Mouse (Mus musculus) hindbrain, embryonic 14.5 days (tissue): Measurements from ENCODE around the gene Shc2. TPM values are rescaled to one million over a fixed set of nuclear protein-coding genes. Genes with fewer than 3 reads are reported as not detected.

Source experiments
- ATAC-seq: fragments of 200-750 bp; cut with Nextera tagmentation; 2 replicates; pipeline ENCODE4 v1.8.0; 2017; ENCODE audit warnings: moderate number of reproducible peaks, mild to moderate bottlenecking, moderate TSS enrichment, moderate library complexity; ENCODE audit not compliant: low FRiP score
- DNase-seq: peaks from one replicate; pipeline ENCODE4 v3.0.0-alpha.2; 2015; ENCODE audit warnings: low spot score
- H3K27ac ChIP-seq: fragments of 300-500 bp; sonication (generic); 2 replicates; pipeline ENCODE4 v1.5.1; 2014; ENCODE audit warnings: mild to moderate bottlenecking, moderate library complexity
- H3K27me3 ChIP-seq: fragments of 300-500 bp; sonication (generic); 2 replicates; pipeline ENCODE4 v1.6.1; 2014; ENCODE audit warnings: mild to moderate bottlenecking, low read length, mixed read lengths; ENCODE audit not compliant: control insufficient read depth, insufficient read depth
- H3K36me3 ChIP-seq: fragments of 300-500 bp; sonication (generic); replicated peaks from 2 replicates; pipeline ENCODE4 v1.6.1; 2014; ENCODE audit not compliant: control insufficient read depth, insufficient read depth
- H3K4me1 ChIP-seq: fragments of 300-500 bp; sonication (generic); replicated peaks from 2 replicates; pipeline ENCODE4 v1.6.1; 2014; ENCODE audit warnings: antibody characterized with exemption, low read length, mixed read lengths; ENCODE audit not compliant: control insufficient read depth, insufficient read depth
- H3K4me2 ChIP-seq: fragments of 300-500 bp; sonication (generic); replicated peaks from 2 replicates; pipeline ENCODE4 v1.6.1; 2014; ENCODE audit warnings: mild to moderate bottlenecking, moderate library complexity
- H3K4me3 ChIP-seq: fragments of 300-500 bp; sonication (generic); replicated peaks from 2 replicates; pipeline ENCODE4 v1.5.1; 2014; ENCODE audit warnings: mild to moderate bottlenecking, low read length
- H3K9ac ChIP-seq: fragments of 300-500 bp; sonication (generic); 2 replicates; pipeline ENCODE4 v1.6.1; 2014
- H3K9me3 ChIP-seq: fragments of 300-500 bp; sonication (generic); 2 replicates; pipeline ENCODE4 v1.6.1; 2016; ENCODE audit warnings: low read length; ENCODE audit not compliant: control insufficient read depth
- WGBS: fragments of 180-500 bp; shearing (Covaris S2); extraction: QIAGEN DNeasy Blood & Tissue Kit; methylation state at CpG from one replicate; pipeline ENCODE4 v1.1.7; 2014; 5-methylcytosine and 5-hydroxymethylcytosine counted together
- polyA plus RNA-seq: library from polyadenylated mRNA; unstranded; fragments of >200 nt; fragmentation: Nextera tagmentation; extraction: Ambion mirVana; gene quantifications from 2 replicates; pipeline ENCODE4 v1.2.1, GENCODE M21; 2014

Shc2 gene
- polyA plus RNA-seq, 1 experiment from 2014 or later = 20.8 TPM

DNA sequence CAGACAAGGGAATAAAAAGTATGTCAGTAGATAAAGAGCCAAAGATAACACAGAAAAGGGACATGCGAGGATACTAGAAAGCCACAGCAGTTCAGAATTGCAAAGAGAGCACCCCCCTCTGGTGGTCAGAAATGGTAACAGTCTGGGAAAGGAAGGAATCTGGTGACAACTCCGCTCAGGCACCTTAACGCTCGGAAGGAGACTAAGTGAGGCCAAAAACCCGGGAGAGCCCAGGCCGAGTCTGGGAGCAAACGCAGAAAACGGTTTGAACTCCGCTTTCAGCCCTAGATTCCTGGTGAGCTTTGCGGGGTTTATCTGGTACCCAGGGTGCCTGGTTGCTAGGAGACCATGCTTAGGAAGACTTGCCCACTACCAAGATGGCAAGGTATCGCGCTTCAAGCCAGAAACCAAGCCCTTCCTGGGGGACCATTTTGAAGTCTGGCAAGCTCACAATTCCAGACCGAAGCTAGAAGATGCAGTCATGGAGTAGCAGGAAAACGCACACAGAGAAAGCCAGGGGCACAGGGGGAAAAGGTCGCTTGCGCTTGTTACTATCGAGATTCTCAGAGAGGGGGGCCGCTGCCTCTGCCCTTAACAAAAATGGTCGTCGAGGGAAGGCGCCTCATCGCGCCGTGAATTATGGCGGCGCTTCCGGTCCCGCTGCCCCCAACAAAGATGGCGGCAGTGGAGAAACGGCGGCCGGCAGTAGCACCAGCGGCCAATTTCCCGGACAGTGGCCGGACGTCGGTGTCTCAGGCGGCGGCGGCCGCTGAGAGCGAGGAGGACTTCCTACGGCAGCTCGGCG, 31.3 kb upstream of the Shc2 start, which contains the start of gene Tpgs1:
TSS of gene Tpgs1 (plus strand) at position 599 of the 805 bp plus-strand sequence.
- Histone ChIP-seq H3K27ac (peak within 1 kb of the TSS; percentile 99), H3K9ac (peak within 1 kb of the TSS; percentile 98), H3K4me2 (peak within 1 kb of the TSS; percentile 93), H3K4me1 (peaks cover 18% of the 10 kb centered on the region), H3K4me3 (peak within 1 kb of the TSS; percentile 100), H3K27me3 (no peaks in the 10 kb centered on the region), H3K9me3 (no peaks in the 10 kb centered on the region), H3K36me3 (no peaks in the 10 kb centered on the region)
- ATAC-seq (peak; percentile 82), DNase-seq (peak; percentile 91)
- WGBS = under 1% methylated on average over 44 of the region's 45 CpGs

DNA sequence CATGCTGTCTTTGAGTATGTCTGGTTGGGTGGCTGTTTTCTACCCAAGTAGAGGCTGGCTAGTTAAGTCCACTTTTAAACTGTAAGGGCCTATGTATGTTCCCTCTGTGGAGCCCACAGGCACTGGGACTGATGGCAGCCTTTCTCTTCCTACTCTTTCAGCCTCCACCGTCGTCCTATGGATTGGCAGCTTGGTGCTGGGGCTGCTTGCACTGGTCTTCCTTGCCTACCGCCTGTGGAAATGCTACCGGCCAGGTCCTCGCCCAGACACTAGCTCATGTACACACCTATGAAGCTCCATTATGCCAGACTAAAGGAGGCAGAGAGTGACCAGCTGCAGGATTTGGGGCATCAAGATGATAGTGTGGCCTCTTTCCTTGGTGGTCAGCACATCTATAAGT, 30.4 kb upstream of the Shc2 start:
- Histone ChIP-seq H3K4me3 (peak overlapping the region; percentile 100; the same call in 1 of the 2 replicates), H3K36me3 (no peaks in the 10 kb centered on the region), H3K4me1 (peaks cover 18% of the 10 kb centered on the region), H3K27ac (peak overlapping the region; percentile 99), H3K9ac (peak overlapping the region; percentile 98), H3K4me2 (peak overlapping the region; percentile 93), H3K9me3 (no peaks in the 10 kb centered on the region), H3K27me3 (no peaks in the 10 kb centered on the region)
- DNase-seq = no peak
- ATAC-seq = no peak
- 83% methylated on average over 5 of the region's 5 CpGs for WGBS

DNA sequence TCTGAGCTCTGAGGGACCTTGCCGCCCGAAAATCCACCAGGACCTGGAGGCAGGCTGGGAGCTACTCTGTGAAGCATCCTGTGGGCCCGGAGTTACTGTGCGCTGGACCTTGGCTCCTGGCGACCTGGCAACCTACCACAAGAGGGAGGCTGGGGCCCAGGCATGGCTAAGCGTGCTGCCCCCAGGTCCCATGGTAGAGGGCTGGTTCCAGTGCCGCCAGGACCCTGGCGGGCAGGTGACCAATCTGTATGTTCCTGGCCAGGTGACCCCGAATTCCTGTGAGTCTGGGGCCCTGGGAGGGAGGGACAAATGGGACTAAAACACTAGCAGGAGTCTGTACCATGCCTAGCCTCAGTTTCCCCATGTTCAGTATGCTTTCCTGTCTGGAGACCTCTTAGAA, 28.8 kb upstream of the Shc2 start:
- Histone ChIP-seq H3K9ac (no peak overlapping the region), H3K4me2 (no peak overlapping the region), H3K27ac (no peak overlapping the region), H3K36me3 (no peaks in the 10 kb centered on the region), H3K9me3 (no peaks in the 10 kb centered on the region), H3K4me1 (peaks cover 18% of the 10 kb centered on the region), H3K27me3 (no peaks in the 10 kb centered on the region), H3K4me3 (no peak overlapping the region)
- 76% methylated on average over 9 of the region's 9 CpGs for WGBS
- ATAC-seq (no peak), DNase-seq (no peak)

DNA sequence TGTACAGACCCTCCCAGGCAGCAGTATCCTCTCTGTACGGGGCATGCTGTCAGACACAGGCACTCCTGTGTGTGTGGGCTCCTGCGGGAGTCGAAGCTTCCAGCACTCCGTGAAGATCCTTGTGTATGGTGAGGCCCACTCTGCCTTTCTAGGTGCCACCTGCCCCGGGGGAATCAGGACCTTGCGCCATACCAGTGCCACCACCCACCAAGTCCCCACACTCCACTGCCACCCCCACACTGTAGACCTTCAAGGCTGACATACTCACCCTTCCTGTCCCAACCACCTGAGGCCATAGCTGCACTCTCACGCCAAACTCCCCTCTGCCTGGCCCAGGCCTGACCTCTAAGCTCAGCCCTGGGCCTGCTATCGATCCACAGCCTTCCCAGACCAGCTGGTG, 27.3 kb upstream of the Shc2 start:
- H3K36me3 ChIP-seq = no peaks in the 10 kb centered on the region
- H3K27me3 ChIP-seq = no peaks in the 10 kb centered on the region
- no peak overlapping the region for H3K27ac ChIP-seq
- ATAC-seq = no peak
- no peak for DNase-seq
- H3K4me1 ChIP-seq = peaks cover 6% of the 10 kb centered on the region; the same call in 1 of the 2 replicates
- H3K9ac ChIP-seq = no peak overlapping the region
- H3K4me3 ChIP-seq = no peak overlapping the region
- no peak overlapping the region for H3K4me2 ChIP-seq
- 80% methylated on average over 8 of the region's 8 CpGs for WGBS
- H3K9me3 ChIP-seq = no peaks in the 10 kb centered on the region

DNA sequence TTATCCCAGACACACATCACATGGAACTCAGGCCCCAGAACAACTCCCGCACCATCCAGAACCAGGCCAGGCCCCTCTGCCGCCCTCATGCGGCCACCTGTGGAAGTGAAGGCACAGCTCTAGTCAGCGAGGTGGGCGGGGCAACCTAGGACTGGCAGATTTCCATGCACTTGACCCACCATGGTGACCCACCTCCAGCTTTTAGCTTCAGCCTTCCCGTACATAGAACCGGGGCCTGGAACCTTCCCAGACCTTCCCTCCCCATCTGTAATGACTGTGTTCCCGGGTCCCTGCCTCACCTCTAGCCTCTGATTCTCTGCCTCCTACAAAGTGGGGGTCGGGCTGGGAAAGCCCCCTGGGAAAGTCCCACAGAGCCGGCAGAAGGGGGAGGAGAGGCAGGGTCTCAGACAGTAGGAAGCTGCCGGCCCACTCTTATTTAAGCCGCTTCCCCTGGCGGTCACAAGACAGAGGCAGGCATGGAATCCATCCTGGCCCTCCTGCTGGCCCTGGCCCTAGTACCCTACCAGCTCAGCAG, 26.5 kb upstream of the Shc2 start, which contains the start of gene Madcam1:
TSS of gene Madcam1 (plus strand) at position 429 of the 535 bp plus-strand sequence.
- ATAC-seq (no peak), DNase-seq (peak; percentile 71)
- H3K9me3 ChIP-seq = no peaks in the 10 kb centered on the region
- H3K4me1 ChIP-seq = peaks cover 6% of the 10 kb centered on the region; the same call in 1 of the 2 replicates
- WGBS = 14% methylated on average over 13 of the region's 13 CpGs
- no peaks in the 10 kb centered on the region for H3K27me3 ChIP-seq
- H3K4me3 ChIP-seq = no peak within 1 kb of the TSS
- no peaks in the 10 kb centered on the region for H3K36me3 ChIP-seq
- no peak within 1 kb of the TSS for H3K27ac ChIP-seq
- H3K4me2 ChIP-seq = no peak within 1 kb of the TSS
- H3K9ac ChIP-seq = no peak within 1 kb of the TSS

DNA sequence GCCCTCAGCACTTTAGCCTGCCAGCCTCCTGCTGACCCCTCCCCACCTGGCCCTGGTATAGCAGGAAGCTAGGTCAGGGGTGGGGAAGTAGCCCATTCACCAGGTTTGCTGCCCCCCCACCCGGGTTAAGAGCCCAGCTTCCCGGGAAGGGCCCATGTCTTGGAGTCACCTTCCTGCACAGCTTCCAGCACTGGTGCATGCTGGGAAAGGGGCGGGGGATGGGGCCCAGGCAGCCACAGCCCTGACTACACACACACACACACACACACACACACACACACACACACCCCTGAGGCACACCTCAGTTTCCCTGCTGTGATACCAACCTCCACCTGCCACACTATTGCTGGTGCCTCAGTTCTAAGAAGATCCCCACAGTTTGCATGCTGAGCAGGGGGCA, 24.1 kb upstream of the Shc2 start:
- no peaks in the 10 kb centered on the region for H3K4me1 ChIP-seq
- no peak overlapping the region for H3K27ac ChIP-seq
- no peak for ATAC-seq
- no peak overlapping the region for H3K4me3 ChIP-seq
- DNase-seq = no peak
- no peaks in the 10 kb centered on the region for H3K9me3 ChIP-seq
- no peak overlapping the region for H3K9ac ChIP-seq
- no peaks in the 10 kb centered on the region for H3K36me3 ChIP-seq
- H3K27me3 ChIP-seq = no peaks in the 10 kb centered on the region
- 41% methylated on average over 3 of the region's 3 CpGs for WGBS
- H3K4me2 ChIP-seq = no peak overlapping the region

DNA sequence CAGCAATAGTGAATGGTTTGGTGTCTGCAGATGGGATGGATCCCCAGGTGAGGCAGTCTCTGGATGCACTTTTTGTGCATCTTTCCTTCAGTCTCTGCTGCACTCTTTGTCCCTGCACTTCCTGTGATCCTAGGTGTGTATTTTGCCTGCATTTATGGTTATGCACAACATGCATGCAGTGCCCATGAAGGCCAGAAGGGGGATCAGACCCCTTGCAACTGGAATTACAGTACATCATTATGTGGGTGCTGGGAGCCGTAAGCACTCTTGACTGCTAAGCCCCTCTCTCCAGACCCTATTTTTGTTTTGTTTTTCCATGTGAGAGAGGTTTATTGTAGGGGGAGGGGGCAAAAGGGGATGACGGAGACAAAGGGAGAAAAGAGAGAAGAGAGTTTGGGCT, 22.6 kb upstream of the Shc2 start:
- H3K4me1 ChIP-seq = no peaks in the 10 kb centered on the region
- H3K9me3 ChIP-seq = no peaks in the 10 kb centered on the region
- ATAC-seq (no peak), DNase-seq (no peak)
- H3K4me3 ChIP-seq = no peak overlapping the region
- H3K27me3 ChIP-seq = no peaks in the 10 kb centered on the region
- WGBS = 77% methylated on average over 2 of the region's 2 CpGs
- no peak overlapping the region for H3K4me2 ChIP-seq
- no peaks in the 10 kb centered on the region for H3K36me3 ChIP-seq
- no peak overlapping the region for H3K9ac ChIP-seq
- no peak overlapping the region for H3K27ac ChIP-seq

DNA sequence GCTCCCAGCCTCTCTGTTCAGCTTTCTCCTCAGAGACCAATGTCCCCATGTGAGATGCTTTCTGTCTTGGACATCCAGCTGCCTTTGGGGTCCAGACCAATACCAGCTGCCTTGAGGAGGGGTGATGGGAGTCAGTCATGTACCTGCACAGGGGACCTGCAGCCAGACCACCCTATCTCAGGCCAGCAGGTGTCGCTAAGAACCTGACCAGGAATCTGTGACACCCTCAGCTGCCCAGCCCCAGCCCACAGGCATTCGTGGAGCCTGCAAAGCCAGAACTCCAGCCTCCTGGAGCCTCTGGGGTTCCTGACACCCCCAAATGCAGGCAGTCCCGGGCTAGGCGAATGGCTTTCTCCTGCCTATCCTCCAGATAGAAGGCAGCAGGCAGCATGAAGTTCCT, 21.1 kb upstream of the Shc2 start:
- H3K4me3 ChIP-seq = no peak overlapping the region
- H3K27me3 ChIP-seq = no peaks in the 10 kb centered on the region
- peaks cover 5% of the 10 kb centered on the region for H3K4me1 ChIP-seq
- H3K27ac ChIP-seq = no peak overlapping the region
- WGBS = 23% methylated on average over 4 of the region's 4 CpGs
- DNase-seq = no peak
- H3K4me2 ChIP-seq = no peak overlapping the region
- no peak overlapping the region for H3K9ac ChIP-seq
- no peaks in the 10 kb centered on the region for H3K9me3 ChIP-seq
- no peak for ATAC-seq
- H3K36me3 ChIP-seq = no peaks in the 10 kb centered on the region

DNA sequence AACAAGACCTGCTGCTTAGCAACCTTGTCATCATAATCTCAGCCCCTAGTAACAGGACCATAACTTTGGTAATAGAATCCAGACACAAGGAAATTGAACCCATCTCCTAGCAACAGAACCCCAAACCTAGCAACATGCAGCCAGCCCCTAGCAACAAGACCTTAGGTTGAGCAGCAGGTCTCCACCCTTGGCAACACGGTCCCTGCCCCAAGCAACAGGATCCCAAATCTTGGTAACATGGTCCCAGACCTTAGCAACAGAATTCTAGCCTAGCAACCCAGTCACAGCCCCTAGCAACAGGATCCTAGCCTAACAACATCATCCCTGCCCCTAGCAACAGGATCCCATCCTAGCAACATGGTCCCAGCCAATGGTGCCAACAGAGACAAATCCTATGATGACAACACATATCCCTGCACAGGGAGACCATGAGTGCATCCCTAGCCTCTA, 17.3 kb upstream of the Shc2 start:
- H3K9me3 ChIP-seq = no peaks in the 10 kb centered on the region
- no peaks in the 10 kb centered on the region for H3K36me3 ChIP-seq
- H3K27me3 ChIP-seq = no peaks in the 10 kb centered on the region
- no peak overlapping the region for H3K4me2 ChIP-seq
- 5% methylated on average over 1 of the region's 1 CpGs for WGBS
- ATAC-seq (peak; percentile 86), DNase-seq (peak; percentile 53)
- peaks cover 5% of the 10 kb centered on the region for H3K4me1 ChIP-seq
- no peak overlapping the region for H3K9ac ChIP-seq
- H3K27ac ChIP-seq = peak overlapping the region; percentile 64
- H3K4me3 ChIP-seq = no peak overlapping the region
